Mouse (Mus musculus) forebrain, embryonic 11.5 days (tissue): ENCODE measurements around the gene Gphn. TPM values are rescaled to one million over a fixed set of nuclear protein-coding genes. Genes with fewer than 3 reads are reported as not detected.

Experiments used
- ATAC-seq: fragments of 200-750 bp; cut with Nextera tagmentation; replicated peaks from 2 replicates; pipeline ENCODE4 v1.8.0; 2017; ENCODE audit warnings: moderate TSS enrichment; ENCODE audit not compliant: low FRiP score
- DNase-seq: peaks from one replicate; pipeline ENCODE4 v3.0.0-alpha.2; 2017; ENCODE audit warnings: low spot score
- H3K27ac ChIP-seq: fragments of 300-500 bp; sonication (generic); 2 replicates; pipeline ENCODE4 v1.5.1; 2014; ENCODE audit warnings: low read depth, low read length
- H3K27me3 ChIP-seq: fragments of 300-500 bp; sonication (generic); 2 replicates; pipeline ENCODE4 v1.6.1; 2014; ENCODE audit warnings: mild to moderate bottlenecking, low read length, mixed read lengths; ENCODE audit not compliant: control insufficient read depth, insufficient read depth
- H3K36me3 ChIP-seq: fragments of 300-500 bp; sonication (generic); 2 replicates; pipeline ENCODE4 v1.6.1; 2014; ENCODE audit warnings: mild to moderate bottlenecking, low read length, moderate library complexity, mixed read lengths; ENCODE audit not compliant: control insufficient read depth, insufficient read depth
- H3K4me1 ChIP-seq: fragments of 300-500 bp; sonication (generic); replicated peaks from 2 replicates; pipeline ENCODE4 v1.6.1; 2014; ENCODE audit warnings: low read length, mixed read lengths; ENCODE audit not compliant: control insufficient read depth, insufficient read depth
- H3K4me2 ChIP-seq: fragments of 300-500 bp; sonication (generic); 2 replicates; pipeline ENCODE4 v1.6.1; 2014; ENCODE audit warnings: low read depth, mild to moderate bottlenecking, low read length, moderate library complexity, mixed read lengths; ENCODE audit not compliant: severe bottlenecking
- H3K4me3 ChIP-seq: fragments of 300-500 bp; sonication (generic); 2 replicates; pipeline ENCODE4 v1.5.1; 2014; ENCODE audit warnings: low read depth, low read length
- H3K9ac ChIP-seq: fragments of 300-500 bp; sonication (generic); 2 replicates; pipeline ENCODE4 v1.6.1; 2014; ENCODE audit warnings: low read length
- H3K9me3 ChIP-seq: fragments of 300-500 bp; sonication (generic); 2 replicates; pipeline ENCODE4 v1.6.1; 2016; ENCODE audit warnings: low read length, mixed read lengths; ENCODE audit not compliant: control insufficient read depth
- WGBS: fragments of 180-500 bp; shearing (Covaris S2); extraction: QIAGEN DNeasy Blood & Tissue Kit; methylation state at CpG from one replicate; pipeline ENCODE4 v1.1.7; 2014; 5-methylcytosine and 5-hydroxymethylcytosine counted together
- polyA plus RNA-seq: library from polyadenylated mRNA; unstranded; fragments of >200 nt; fragmentation: Nextera tagmentation; extraction: Ambion mirVana; gene quantifications from 2 replicates; pipeline ENCODE4 v1.2.1, GENCODE M21; 2014

Gene Gphn
- polyA plus RNA-seq, 1 experiment from 2014 or later, result 19.5 TPM

GRCm38 (mm10) chr12:78277386-78277785 lies 51.2 kb downstream of the Gphn start:
- ATAC-seq (no peak), DNase-seq (no peak)
- WGBS, result 87% methylated on average over 2 of the region's 2 CpGs
- H3K36me3 ChIP-seq, result no peaks in the 10 kb centered on the region
- H3K9me3 ChIP-seq, result no peaks in the 10 kb centered on the region
- H3K4me3 ChIP-seq, result no peak overlapping the region
- H3K27ac ChIP-seq, result no peak overlapping the region
- no peaks in the 10 kb centered on the region for H3K27me3 ChIP-seq
- no peaks in the 10 kb centered on the region for H3K4me1 ChIP-seq
- no peak overlapping the region for H3K4me2 ChIP-seq
- H3K9ac ChIP-seq, result no peak overlapping the region

- Histone ChIP-seq H3K9ac (no peak overlapping the region), H3K27me3 (no peaks in the 10 kb centered on the region), H3K9me3 (no peaks in the 10 kb centered on the region; the same call in 1 of the 2 replicates), H3K36me3 (no peaks in the 10 kb centered on the region), H3K4me1 (no peaks in the 10 kb centered on the region), H3K4me3 (no peak overlapping the region), H3K27ac (no peak overlapping the region), H3K4me2 (no peak overlapping the region)
- ATAC-seq, result no peak
- 89% methylated on average over 1 of the region's 1 CpGs for WGBS
- no peak for DNase-seq
Observed at GRCm38 (mm10) chr12:78290384-78290783, 64.2 kb downstream of the Gphn start.

GRCm38 (mm10) chr12:78298824-78299398 lies 72.7 kb downstream of the Gphn start:
- Histone ChIP-seq H3K9me3 (no peaks in the 10 kb centered on the region), H3K4me1 (no peaks in the 10 kb centered on the region), H3K4me2 (no peak overlapping the region), H3K27me3 (no peaks in the 10 kb centered on the region), H3K27ac (no peak overlapping the region), H3K4me3 (no peak overlapping the region), H3K9ac (no peak overlapping the region), H3K36me3 (no peaks in the 10 kb centered on the region)
- no peak for ATAC-seq
- WGBS, result 81% methylated on average over 1 of the region's 1 CpGs
- no peak for DNase-seq

GRCm38 (mm10) chr12:78315106-78315505 lies 88.9 kb downstream of the Gphn start:
- Histone ChIP-seq H3K27ac (no peak overlapping the region), H3K4me3 (no peak overlapping the region), H3K9me3 (no peaks in the 10 kb centered on the region), H3K36me3 (no peaks in the 10 kb centered on the region), H3K9ac (no peak overlapping the region), H3K4me1 (no peaks in the 10 kb centered on the region), H3K4me2 (no peak overlapping the region), H3K27me3 (no peaks in the 10 kb centered on the region)
- DNase-seq (no peak), ATAC-seq (no peak)

- no peak for DNase-seq
- no peaks in the 10 kb centered on the region for H3K36me3 ChIP-seq
- no peak overlapping the region for H3K4me2 ChIP-seq
- no peak overlapping the region for H3K4me3 ChIP-seq
- ATAC-seq, result no peak
- no peaks in the 10 kb centered on the region for H3K4me1 ChIP-seq
- WGBS, result 96% methylated on average over 4 of the region's 4 CpGs
- no peaks in the 10 kb centered on the region for H3K9me3 ChIP-seq
- no peaks in the 10 kb centered on the region for H3K27me3 ChIP-seq
- H3K9ac ChIP-seq, result no peak overlapping the region
- H3K27ac ChIP-seq, result no peak overlapping the region
Observed at GRCm38 (mm10) chr12:78327946-78328345, 101.8 kb downstream of the Gphn start.

- no peak; the same call in 1 of the 2 replicates for ATAC-seq
- WGBS, result 71% methylated on average over 3 of the region's 3 CpGs
Observed at GRCm38 (mm10) chr12:78332107-78332506, 105.9 kb downstream of the Gphn start.

GRCm38 (mm10) chr12:78356472-78356871 lies 130.3 kb downstream of the Gphn start:
- H3K9me3 ChIP-seq, result no peaks in the 10 kb centered on the region
- H3K4me3 ChIP-seq, result no peak overlapping the region
- no peaks in the 10 kb centered on the region for H3K36me3 ChIP-seq
- DNase-seq (no peak), ATAC-seq (no peak)
- H3K27ac ChIP-seq, result no peak overlapping the region
- no peak overlapping the region for H3K9ac ChIP-seq
- H3K4me2 ChIP-seq, result no peak overlapping the region
- H3K27me3 ChIP-seq, result no peaks in the 10 kb centered on the region
- H3K4me1 ChIP-seq, result no peaks in the 10 kb centered on the region
- WGBS, result 89% methylated on average over 2 of the region's 2 CpGs

More at GRCm38 (mm10) chr12:78332107-78332506, 105.9 kb downstream of the Gphn start:
- H3K4me3 ChIP-seq, result no peak overlapping the region
- H3K4me2 ChIP-seq, result no peak overlapping the region
- no peaks in the 10 kb centered on the region for H3K27me3 ChIP-seq
- H3K27ac ChIP-seq, result no peak overlapping the region
- no peak overlapping the region for H3K9ac ChIP-seq
- H3K4me1 ChIP-seq, result no peaks in the 10 kb centered on the region
- H3K9me3 ChIP-seq, result no peaks in the 10 kb centered on the region
- no peaks in the 10 kb centered on the region for H3K36me3 ChIP-seq
- DNase-seq, result peak; percentile 59

GRCm38 (mm10) chr12:78389267-78389666 lies 163.1 kb downstream of the Gphn start:
- Histone ChIP-seq H3K27me3 (no peaks in the 10 kb centered on the region), H3K4me1 (no peaks in the 10 kb centered on the region), H3K36me3 (no peaks in the 10 kb centered on the region), H3K4me2 (no peak overlapping the region), H3K27ac (no peak overlapping the region), H3K9me3 (no peaks in the 10 kb centered on the region), H3K4me3 (no peak overlapping the region), H3K9ac (no peak overlapping the region)
- DNase-seq (no peak), ATAC-seq (no peak)

GRCm38 (mm10) chr12:78395297-78395696 lies 169.1 kb downstream of the Gphn start:
- 86% methylated on average over 1 of the region's 1 CpGs for WGBS
- no peaks in the 10 kb centered on the region for H3K36me3 ChIP-seq
- H3K9ac ChIP-seq, result no peak overlapping the region
- H3K27me3 ChIP-seq, result no peaks in the 10 kb centered on the region
- no peak overlapping the region for H3K4me3 ChIP-seq
- ATAC-seq, result no peak
- H3K4me1 ChIP-seq, result no peaks in the 10 kb centered on the region
- no peak overlapping the region for H3K27ac ChIP-seq
- DNase-seq, result no peak
- H3K4me2 ChIP-seq, result no peak overlapping the region
- no peaks in the 10 kb centered on the region for H3K9me3 ChIP-seq
